Mouse (Mus musculus): Measurements from ENCODE around the gene Casp8ap2.

GRCm38 (mm10) chr4:32621637-32622036 lies 6.4 kb downstream of the Casp8ap2 start:
- no peak for TF ChIP-seq CTCF (IDR thresholded peaks at IDR 0.05; ENCODE audit: control insufficient read depth, insufficient read depth, insufficient replicate concordance, low read depth, low read length)
- no peak for TF ChIP-seq POLR2A (IDR thresholded peaks at IDR 0.05; ENCODE audit: control insufficient read depth, low read depth, low read length)
